Mouse (Mus musculus) A20 (cell line): ENCODE data around the gene Tmem221.

ENCODE experiments used
- DNase-seq: peaks from one replicate; pipeline ENCODE4 v3.0.0-alpha.2; 2011; ENCODE audit warnings: low read depth, low spot score

The Tmem221 gene

GRCm38 (mm10) chr8:71511644-71512043, 47.0 kb downstream of the Tmem221 start, which contains the start of gene Plvap:
Gene Plvap (minus strand): TSS chr8:71511752.
- no peak for DNase-seq

- DNase-seq: no peak
Observed at GRCm38 (mm10) chr8:71509316-71509715, 49.4 kb downstream of the Tmem221 start.

GRCm38 (mm10) chr8:71507589-71508104, 51.0 kb downstream of the Tmem221 start:
- no peak for DNase-seq

DNA sequence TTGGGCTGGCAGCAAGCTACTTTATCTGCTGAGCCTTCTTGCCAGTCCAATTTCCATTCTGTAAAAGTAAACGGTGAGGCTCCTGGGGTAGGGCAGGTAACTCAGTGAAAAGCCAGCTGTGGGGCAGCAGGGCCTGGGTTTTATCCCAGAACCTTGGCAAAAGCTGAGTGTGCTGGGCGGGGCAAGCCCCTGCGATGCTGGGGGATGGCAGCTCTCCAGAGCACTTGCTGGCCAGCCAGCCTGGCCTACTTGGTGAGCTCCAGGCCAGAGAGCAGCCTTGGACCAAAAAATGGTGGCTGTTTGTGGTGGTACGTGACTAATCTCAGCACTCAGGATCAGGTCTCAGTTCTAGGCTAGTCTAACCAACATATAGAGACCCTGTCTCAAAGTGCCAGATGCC, 52.7 kb downstream of the Tmem221 start:
- DNase-seq: no peak

- DNase-seq: no peak
Observed at GRCm38 (mm10) chr8:71505326-71505725, 53.3 kb downstream of the Tmem221 start.

GRCm38 (mm10) chr8:71504349-71504748, 54.3 kb downstream of the Tmem221 start:
- no peak for DNase-seq
